Mouse (Mus musculus) embryonic fibroblast, embryonic 13.5 days (primary cell): ENCODE measurements around the gene Acvr1b.

Experiments used
- CTCF ChIP-seq: IDR thresholded peaks from 2 replicates; pipeline ENCODE4 v1.5.1; 2011; ENCODE audit warnings: mild to moderate bottlenecking, control low read depth, low read length, moderate library complexity, borderline replicate concordance; ENCODE audit not compliant: insufficient read depth
- POLR2A ChIP-seq: IDR thresholded peaks from 2 replicates; pipeline ENCODE4 v1.6.1; 2011; ENCODE audit warnings: low read depth, mild to moderate bottlenecking, control low read depth, low read length, moderate library complexity

DNA sequence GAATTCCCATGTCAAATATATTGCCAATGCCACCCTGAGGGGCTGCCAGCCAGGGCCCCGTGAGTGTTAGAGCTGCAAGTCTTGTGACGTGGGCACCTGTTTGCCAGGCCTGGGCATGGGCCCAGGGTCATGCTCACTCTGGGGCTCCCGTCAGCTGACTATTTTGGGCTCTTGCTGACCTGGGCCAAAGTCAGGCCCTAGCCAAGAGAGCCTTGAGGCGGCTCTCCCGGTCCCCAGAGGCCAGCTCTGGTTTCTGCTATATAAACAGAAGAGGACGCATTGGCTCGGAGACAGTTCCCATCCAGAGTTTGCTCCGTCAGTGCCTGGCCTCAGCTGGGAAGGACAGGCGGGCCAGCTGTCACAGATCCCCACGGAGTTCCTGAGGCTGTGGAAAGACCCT, 86.5 kb downstream of the Acvr1b start:
- no peak for TF ChIP-seq POLR2A
- no peak for TF ChIP-seq CTCF
